Mouse (Mus musculus): Measurements from ENCODE around the gene Tmem141.

- TF ChIP-seq CTCF (IDR thresholded peaks at IDR 0.05; ENCODE audit: borderline replicate concordance, extremely low read depth, insufficient read depth, insufficient read length) (no peak), POLR2A (IDR thresholded peaks at IDR 0.05; ENCODE audit: borderline replicate concordance, extremely low read depth, insufficient read depth, insufficient read length, poor library complexity, severe bottlenecking) (no peak)
Observed at GRCm38 (mm10) chr2:25620386-25620785, 1.4 kb downstream of the Tmem141 start.
